Mouse (Mus musculus) kidney, adult 8-10 months (tissue): ENCODE results near the gene Pitpna.
"Not testable (repeated sequence)": the region's sequence is repeated elsewhere in the genome, so short reads cannot be mapped to it uniquely, and the experiment has no call there.

Experiments
- DNase-seq, 2 experiments: peaks; one replicate each; pipeline ENCODE4 v3.0.0; 2022

Gene Pitpna

DNA sequence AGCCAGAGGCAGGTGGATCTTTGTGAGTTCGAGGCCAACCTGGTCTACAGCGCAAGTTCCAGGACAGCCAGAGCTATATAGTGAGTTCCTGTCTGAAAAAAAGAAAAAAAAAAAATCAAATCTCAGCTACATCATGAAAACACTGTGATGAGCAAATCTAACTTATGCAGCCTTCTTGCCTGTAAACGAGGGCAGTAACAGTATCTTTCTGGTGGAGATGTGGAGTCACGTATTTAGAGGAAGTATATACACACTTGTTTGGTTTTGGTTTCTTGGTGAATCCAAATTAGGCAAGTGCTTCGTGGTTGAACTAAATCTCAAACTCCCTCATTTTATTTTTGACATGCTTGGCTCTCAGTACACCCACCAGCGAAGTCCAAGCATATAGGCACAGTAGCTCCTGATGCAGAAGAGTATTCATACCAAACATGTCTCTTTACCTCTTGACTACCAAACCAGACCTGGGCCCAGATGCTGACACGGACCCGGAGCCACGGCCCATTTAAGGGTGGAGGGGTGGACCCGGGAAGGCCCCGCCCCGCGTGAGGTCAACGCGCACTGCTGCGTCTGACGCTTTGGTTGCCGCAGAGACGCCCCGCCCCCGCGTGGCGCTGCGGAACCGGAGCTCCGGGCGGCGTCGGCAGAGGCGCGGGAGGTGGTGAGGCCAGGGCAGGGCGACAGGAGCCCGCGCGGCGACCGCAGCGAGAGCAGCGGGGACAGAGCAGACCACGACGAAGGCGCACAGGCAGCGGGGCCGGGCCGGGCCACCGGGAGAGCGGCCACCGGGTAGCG is at the start of gene Pitpna:
Gene Pitpna, plus strand, starts transcription at position 605 of the 792 bp plus-strand sequence.
- DNase-seq, result peak; percentile 94 to 96

DNA sequence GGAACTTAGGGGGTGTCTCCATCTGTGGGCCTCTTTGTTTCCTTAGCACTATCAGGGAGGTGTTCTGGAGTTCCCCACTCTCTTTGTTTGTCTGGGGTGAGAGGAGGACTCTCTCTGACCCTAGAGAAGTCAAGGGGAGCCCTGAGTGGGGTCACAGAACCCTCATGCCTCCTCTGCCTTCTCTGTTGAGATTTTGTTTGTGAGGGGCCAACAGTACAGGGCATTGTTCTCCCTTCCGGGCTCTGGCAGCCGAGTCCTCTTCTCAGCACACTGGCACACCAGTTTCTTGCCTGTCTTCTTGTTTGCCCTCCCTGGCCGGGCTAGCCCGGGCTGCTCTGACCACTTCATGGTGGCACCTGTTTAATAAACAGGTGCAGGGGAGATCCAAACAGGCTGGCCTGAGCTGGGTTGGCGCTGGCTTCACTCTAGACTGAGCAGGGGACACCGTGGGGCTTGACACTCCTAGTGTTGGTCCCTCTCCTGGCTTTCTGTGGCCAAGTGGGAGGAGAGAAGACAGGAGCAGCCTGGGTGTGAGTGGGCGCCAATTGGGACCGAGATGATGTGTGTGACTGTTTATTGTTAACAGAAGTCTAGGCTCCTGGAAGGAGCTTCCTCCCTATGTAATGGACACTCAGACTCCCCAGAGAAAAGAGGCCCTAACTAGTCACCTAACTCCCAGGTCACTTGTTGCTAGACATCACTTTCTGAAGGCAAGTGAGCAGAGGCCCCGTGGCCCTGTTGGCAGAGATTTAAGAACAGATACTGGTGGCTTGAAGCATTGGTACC is 49.5 kb upstream of the Pitpna start:
- DNase-seq, result no peak

DNA sequence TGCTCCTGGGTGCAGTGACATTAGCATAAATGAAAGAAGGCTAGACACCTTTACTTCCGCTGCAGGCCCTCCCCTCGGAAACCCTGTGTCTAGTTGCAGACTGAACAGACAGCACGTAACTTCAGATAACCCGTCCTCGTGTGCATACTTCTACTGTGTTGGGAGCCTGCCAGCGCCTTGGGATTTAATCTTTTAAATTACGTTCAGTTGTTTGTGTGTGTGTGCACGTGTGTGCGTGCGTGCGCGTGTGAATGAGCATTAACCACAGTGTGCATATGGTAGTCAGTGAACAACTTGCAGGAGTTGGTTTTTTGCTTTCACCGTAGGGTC is 49.0 kb upstream of the Pitpna start:
- DNase-seq, result no peak

DNA sequence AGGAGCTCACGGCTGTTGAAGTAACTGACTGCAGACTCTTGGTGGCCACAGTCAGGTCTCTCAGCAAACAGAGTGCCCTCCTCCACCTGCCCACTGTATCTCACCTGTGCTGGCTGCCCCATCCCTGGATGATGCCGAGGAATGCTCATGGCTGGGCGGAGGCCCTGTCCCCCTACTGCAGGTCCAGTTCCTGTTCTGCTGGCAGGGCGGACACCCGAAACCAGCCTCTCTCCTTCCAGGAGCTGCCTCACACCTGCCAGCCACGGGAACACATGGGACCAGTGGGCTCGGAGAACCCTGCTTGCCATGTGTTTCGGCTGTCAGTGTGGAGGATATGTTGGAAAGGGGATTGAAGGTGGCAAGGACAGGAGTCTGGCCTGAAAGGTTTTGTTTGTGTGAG is 47.7 kb upstream of the Pitpna start:
- no peak for DNase-seq

DNA sequence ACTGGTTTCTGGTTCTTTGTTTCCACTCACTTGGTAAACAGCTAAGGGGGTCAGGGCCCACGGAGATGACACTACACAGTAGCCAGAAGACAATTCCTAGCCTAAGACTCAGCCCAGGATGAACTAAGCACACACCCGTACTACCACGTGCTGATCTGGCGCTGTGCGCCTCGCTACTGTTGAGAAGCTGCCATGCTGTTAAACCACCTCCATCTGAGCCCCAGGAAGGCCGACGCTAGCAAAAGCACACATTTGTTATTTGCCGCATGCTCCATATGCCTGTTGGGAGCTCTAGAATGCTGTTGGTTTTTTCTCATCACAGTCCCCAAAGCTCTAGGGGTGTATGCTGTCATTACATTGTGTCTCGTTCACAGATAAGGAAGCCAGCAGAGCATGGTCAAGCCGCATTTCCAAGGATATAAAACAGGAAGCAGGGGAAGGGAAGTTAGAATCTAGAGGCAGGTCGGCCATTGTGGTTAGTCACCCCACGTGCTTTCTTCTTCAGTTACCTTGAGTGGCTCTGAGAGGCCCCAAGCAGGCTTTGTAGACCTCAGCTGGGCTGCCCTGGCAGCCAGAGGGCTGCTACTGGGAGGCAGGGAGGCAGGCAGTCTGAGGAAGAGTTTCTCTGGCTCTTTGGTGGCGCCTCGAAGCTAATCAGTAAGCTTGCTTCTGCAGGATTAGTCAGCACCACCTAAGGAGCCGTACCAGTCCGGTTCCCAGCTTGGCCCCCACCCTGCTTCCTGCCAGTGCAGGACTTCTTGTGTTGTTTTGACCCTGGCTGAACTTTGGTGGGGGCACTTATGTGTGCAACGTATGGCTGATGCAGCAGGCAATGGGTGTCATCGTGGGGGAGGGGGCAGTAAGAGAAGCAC is 47.0 kb upstream of the Pitpna start:
- DNase-seq, result no peak

DNA sequence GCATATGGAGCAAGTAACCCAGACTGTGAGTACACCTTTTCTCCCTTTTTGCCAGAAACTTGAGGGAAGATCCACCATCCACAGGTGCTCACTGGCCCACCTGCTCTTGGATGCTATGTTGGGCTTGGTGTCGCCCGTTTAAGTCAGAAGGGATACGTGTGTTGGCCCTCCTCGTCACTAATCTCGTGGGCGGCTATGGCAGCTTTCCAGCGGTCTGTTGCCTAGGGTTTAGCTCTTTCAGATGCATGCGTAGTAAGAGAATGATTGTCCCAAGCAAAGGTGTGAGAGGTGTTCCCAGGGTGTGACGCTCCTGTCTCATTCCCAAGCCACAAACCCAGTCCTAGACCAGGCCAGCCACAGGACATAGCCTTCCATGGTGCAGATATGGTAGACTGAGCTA is 43.2 kb upstream of the Pitpna start:
- DNase-seq, result no peak

DNA sequence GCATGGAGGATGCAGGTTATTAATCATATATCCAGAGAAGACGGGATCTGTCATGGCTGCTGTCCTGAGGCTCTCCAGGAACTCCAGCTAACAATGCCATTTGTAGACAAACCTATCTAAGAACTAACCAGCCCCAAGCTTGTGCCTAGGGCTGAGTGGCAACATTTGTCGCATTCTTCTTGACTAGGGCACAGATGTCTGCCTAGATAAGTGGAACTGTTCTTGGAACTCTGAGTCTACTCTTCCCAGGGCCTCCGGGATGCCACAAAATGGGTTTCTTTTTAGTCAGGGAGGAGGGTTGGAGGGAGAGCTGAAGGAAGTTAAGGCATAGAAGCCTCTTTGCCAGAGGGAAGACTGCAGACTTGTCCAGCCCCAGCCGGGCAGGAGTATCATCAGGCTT is 41.8 kb upstream of the Pitpna start:
- DNase-seq, result no peak

DNA sequence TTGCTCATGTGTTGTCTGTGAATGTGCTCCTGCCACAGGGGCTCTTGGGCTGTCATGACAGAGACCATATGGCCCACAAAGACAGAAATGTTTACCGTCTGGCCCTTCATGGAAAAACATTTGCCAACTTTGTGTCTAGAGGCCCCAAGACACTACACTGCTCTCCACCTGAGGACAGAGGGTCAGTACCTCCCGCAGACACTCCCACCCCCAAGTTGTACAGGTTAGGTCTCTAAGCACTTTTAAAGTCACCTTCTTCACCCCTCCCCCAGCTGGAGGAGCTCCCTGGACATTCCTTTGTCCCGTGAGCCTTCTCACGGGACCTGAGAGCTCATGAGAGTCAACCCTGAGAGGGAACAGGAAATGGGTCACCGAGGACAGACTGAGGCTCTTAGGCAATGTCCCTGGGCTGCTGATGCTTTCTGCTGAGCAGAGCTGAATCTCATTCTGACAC is 38.2 kb upstream of the Pitpna start:
- peak; percentile 54 to 67 for DNase-seq

DNA sequence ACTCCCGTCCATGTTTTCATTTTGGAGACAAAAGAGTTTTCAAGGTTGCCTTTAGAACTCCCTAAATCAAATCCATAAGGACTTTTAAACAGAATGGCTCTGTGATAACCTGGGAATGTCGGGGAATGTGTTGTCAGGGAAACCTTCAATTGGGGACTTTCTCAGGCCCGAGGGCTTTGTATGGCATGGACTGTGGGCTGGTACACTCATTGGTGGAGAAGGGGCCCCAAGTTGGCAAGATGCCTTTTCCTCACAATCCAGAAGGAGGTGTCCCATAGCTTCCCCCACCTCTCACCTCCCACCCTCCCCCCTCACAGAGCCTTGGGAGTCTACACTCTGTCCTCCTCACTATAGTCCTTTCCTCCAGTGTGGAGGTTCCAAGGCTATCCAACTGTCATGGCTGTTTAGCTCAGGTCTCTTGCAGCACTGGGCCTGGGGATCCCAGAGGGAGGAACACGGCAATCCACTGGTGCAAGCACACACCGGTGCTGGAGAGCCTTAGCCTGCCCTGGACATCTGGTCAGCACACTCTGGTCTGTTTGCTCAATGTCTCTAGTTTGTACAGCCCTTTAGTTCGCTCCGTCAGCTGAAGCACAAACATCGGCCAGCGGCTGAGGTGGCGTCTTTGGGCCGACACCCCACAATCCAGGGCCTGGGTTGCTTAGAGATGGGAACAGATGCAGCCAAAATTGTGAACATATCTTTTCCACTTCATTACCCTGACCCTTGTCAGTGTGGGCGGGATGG is 37.5 kb upstream of the Pitpna start:
- no peak for DNase-seq

DNA sequence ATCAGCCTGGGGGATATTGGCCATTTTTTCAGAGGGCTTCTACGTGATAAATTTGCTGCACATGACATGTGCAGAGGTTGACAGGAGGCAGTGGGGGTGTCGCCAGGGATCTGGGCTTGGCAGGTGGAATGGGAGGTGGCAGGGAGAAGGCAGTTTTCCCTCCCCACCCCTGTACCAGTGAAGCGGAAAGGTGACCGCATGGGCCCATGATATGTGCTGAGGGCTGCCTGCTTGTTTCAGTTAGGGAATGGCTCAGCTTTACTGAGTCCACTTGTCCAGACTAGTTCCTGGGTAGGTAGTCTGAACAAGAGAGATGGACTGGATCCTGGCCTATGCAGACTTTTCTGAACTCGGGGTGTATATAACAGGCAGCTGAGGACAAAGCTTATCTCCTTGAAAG is 36.6 kb upstream of the Pitpna start:
- DNase-seq, result peak; percentile 63 to 78

DNA sequence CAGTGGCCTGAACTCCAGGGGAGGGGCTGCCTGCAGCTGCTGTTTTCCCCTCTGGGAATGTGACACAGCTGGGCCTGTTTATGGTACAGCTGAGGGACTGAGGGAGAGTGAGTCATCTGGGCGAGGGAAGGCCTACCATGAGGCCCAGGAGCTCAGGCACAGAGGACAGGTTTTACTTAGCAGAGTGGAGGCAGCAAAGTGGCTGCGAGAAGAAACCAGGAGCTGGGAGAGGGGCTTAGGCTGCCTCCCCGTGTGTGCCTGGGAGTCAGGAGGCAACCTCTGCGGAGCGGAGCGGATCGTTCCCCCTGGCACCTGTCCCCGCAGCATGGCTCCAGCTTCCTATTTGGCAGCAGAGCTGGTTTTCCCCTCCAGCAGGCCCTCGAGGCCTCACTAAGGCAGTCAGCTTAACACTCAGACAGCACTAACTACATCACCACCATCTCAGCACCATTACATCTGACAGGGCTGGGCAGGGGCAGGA is 35.9 kb upstream of the Pitpna start:
- no peak for DNase-seq

DNA sequence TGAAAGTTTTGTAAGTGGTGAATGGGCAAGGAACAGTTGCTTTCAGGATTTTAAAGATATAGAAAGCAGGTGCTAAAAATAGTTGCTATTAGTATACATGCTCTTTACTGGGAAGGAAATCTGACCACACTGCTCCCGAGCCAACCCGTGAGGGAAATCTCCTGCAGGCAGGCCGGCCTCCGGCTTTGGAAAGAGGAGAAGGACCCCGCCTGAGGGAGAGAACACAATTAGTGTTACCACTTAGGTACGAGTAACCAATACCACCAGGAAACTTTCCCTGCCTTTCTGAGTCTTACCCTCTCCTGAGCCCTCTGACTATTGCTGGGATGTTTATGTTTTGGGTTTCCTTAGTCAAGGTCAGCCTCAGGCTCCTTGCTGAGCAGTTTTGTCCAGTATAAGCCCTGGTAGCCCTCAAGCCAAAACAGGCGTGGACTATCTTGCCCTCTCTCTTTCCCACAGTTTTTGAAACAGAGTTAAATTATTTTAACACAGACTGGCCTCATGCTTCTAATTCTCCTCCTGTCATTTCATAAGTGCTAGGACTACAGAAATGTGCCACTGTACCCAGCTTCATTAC is 34.9 kb upstream of the Pitpna start:
- DNase-seq, result no peak

DNA sequence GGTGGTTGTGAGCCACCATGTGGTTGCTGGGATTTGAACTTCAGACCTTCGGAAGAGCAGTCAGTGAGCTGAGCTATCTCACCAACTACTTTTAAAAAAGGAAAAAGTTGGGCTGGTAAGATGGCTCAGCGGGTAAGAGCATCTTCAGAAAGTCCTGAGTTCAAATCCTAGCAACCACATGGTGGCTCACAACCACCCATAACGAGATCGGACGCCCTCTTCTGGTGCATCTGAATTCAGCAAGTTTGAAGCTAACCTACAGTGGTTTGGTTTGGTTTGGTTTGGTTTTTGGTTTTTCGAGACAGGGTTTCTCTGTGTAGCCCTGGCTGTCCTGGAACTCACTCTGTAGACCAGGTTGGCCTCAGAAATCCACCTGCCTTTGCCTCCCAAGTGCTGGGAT is 31.9 kb upstream of the Pitpna start:
- not testable (repeated sequence) for DNase-seq

DNA sequence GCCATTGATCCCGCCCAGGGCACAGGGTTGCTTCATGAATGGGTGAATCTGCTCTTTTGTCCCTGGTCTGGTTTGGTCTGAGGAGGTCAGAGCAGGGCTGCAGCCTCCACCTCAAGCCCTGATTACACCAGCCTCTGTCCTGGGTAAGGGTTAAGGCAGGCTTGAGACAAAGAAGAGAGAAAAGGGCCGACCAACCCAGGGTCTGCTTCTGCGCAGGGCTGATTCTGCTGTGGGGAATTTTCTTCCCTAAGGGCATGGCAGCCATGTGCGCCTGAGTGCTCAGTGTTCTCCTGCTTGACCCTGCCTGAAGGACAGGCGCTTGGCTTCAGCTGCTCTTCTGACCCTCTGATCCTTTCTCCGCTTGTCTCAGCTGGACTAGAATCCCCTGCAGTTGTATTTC is 30.8 kb upstream of the Pitpna start:
- no peak for DNase-seq

DNA sequence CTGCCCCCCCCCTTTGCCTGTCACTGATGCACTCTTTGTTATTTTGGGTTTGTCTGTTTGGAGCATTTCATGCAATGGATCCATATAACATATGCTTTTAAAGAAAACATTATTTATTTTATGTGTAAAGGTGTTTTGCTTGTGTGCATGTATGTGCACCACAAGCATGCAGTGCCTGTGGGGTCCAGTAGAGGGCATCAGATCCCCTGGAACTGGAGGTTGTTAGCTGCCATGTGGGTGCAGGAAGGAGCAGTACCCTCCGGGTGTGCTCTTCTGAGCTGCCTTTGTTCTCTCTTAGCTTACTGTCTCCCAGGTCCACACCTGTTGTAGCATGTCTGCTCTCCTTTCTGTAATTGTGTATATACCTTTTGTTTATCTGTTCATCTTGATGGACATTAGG is 29.8 kb upstream of the Pitpna start:
- DNase-seq, result no peak

DNA sequence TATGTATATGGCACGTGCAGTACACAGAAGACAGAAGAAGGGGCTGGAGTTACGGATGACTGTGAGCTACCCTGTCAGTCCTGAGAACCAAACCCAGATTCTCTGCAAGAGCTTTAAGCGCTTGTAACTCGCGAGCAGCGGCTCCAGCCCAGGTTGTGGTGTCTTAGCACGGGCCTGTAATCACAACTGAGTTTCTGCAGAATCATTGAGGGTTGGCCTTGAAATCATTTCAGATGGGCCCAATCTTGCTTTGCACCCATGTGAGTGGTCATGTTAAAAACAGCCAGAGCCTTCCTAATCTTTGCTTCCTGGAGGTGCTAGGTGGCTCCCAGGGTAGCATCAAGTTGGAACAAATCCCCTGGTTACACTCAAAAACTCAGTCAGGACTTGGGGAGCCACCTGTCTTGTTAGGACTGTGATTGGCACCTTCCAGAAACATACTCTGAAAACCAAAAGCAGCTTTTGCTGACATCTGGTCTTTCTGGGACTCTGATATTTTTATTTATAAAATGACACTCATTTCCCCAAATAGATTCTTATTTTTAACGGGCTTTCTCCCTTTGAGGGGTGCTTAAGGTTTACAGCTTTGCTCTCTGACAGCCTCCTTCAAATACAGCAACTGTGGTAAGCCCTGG is 27.9 kb upstream of the Pitpna start:
- DNase-seq, result no peak

DNA sequence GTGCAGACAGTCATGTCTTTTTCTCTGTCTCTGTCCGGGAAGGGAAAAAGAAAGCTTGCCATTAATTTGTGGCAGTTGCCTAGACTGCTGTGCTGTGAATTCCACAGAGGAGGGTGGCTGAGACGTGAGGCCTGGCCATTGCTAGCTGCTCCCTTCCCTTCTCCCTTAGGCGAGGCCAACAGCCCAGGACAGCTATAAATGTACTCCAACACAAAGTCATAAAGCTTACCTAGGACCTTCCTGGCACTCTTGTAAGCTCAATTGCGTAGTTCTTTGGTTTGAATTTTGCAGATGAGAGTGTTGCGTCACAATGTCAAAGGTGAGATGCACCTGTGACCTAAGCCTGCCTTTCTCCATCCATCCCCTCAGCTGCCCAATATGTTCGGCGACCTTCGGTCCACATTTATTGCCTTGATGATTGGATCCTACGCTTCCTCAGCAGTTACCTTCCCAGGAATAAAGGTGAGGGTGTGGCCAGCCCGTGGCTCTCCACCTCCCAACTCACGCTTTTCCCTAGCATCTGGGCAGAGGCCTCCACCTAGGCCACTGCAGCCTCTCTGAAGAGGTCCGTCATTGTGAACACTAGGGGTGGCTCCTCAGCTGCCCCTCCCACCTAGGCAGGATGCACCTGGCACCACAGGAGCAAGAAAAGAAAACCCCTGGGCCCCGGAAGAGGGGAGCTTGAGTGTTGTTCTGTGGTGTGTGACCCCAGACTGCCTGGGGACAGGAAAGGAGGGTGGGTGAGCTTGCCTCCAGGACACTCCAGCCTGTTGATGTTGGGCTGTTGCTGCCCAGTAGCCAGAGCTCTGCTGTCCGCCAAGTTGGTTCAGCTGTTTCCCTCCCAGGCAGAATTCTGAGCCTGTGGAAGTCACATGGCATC is 27.1 kb upstream of the Pitpna start:
- DNase-seq, result no peak

DNA sequence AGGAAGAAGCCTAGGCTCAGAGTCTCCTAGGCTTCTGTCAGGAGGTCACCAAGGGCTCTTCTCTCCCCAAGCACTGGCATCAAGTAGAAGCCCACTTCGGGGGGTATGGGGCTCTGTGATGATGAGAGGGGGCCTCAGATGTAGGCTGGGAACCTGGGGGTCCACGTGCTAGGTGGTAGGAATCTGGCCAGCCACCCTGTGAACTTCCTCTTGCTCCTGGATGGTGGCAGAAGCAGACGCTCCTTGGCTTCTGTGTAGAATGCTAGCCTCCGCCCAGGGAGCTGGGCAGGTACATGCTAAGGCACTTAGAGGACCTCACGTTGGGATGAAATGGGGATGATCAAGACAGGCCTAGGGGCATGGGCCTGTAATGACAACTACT is 26.5 kb upstream of the Pitpna start:
- no peak for DNase-seq

DNA sequence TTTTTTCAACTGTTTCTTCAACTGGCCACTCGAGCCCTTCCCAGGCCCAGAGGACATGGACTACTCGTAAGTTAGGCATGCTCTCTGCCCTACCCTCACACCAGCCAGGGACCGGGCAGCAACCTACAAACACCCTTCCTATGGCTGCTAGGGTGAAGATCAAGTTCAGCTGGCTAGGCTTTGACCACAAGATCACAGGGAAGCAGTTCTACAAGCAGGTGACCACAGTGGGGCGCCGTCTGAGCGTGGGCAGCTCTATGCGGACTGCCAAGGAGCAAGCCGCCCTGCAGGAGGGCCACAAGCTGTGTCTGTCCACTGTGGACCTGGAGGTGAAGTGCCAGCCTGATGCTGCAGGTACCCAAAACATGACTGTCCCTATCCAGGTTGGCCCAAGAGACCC is 25.1 kb upstream of the Pitpna start:
- DNase-seq, result no peak

DNA sequence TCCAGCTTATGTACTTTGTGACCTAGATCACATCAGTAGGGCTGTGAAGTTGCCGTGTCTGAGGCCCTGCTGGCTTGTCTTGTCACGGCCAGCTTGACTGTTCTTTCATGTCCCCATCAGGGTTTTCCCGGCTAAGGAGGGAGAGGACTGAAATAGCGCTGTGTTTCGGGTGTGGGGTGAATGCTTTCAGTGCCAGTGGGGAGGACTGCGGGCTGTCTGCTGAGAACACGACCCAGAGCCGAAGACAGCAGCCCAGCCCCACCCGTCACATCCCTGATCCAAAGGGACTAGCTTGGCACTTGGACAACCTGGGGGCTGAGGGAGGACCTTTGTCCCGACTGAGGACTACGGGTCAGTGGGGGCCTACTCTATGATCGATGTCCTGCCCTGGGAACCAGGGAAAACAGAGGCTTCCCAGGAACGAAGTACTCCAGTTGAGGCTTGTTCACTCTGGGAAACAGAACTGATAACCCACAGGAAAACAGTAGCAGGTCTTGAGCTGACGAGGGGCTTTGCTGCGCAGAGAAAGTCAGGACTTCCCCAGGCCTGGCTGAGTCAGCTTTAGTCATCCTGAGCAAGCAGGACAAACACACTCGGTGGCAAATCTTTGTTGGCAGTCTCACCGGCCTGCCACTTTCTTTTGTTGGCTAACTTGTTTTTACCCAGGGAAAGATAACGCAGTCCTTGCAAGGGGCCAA is 23.9 kb upstream of the Pitpna start:
- DNase-seq, result no peak
